Mouse (Mus musculus): ENCODE data around the gene Ube2v1.
A peak's percentile ranks its signal among the peaks of the same experiment; 100 is the strongest.

Gene Ube2v1

GRCm38 (mm10) chr2:167631591-167632448, at the start of gene Ube2v1:
Gene Ube2v1 (minus strand): TSS chr2:167632095.
- peak; percentile 97 for DNase-seq

GRCm38 (mm10) chr2:167680657-167681056, 48.8 kb upstream of the Ube2v1 start:
- DNase-seq = no peak

GRCm38 (mm10) chr2:167679902-167680430, 48.1 kb upstream of the Ube2v1 start:
- DNase-seq = peak; percentile 67

- DNase-seq = no peak
These were observed 46.7 kb upstream of the Ube2v1 start for GRCm38 (mm10) chr2:167678600-167678999.

- DNase-seq = no peak
These were observed 43.4 kb upstream of the Ube2v1 start for GRCm38 (mm10) chr2:167675120-167675909.

- no peak for DNase-seq
These were observed 40.4 kb upstream of the Ube2v1 start for GRCm38 (mm10) chr2:167672212-167672685.

GRCm38 (mm10) chr2:167671101-167671633, 39.3 kb upstream of the Ube2v1 start:
- DNase-seq = no peak

GRCm38 (mm10) chr2:167669398-167669797, 37.5 kb upstream of the Ube2v1 start:
- DNase-seq = no peak

- DNase-seq = no peak
These were observed 36.5 kb upstream of the Ube2v1 start for GRCm38 (mm10) chr2:167668426-167668825.

GRCm38 (mm10) chr2:167665972-167666713, 34.2 kb upstream of the Ube2v1 start:
- no peak for DNase-seq

GRCm38 (mm10) chr2:167662713-167663112, 30.8 kb upstream of the Ube2v1 start:
- DNase-seq = no peak

GRCm38 (mm10) chr2:167661270-167662203, 29.6 kb upstream of the Ube2v1 start, which contains the start of gene Gm20431:
Gene Gm20431 (minus strand): TSS chr2:167661496.
- DNase-seq = peak; percentile 97

GRCm38 (mm10) chr2:167660611-167660971, 28.7 kb upstream of the Ube2v1 start:
- DNase-seq = no peak

GRCm38 (mm10) chr2:167659847-167660610, 28.1 kb upstream of the Ube2v1 start:
- DNase-seq = peak; percentile 60

- DNase-seq = no peak
These were observed 27.4 kb upstream of the Ube2v1 start for GRCm38 (mm10) chr2:167659177-167659846.

GRCm38 (mm10) chr2:167658712-167659111, 26.8 kb upstream of the Ube2v1 start:
- no peak for DNase-seq

- no peak for DNase-seq
These were observed 26.1 kb upstream of the Ube2v1 start for GRCm38 (mm10) chr2:167657973-167658372.

GRCm38 (mm10) chr2:167656629-167657478, 25.0 kb upstream of the Ube2v1 start:
- DNase-seq = no peak
